Mouse (Mus musculus) bone marrow, adult 2 months (tissue): ENCODE data around the gene C4b.
"Not testable (repeated sequence)": the region's sequence is repeated elsewhere in the genome, so short reads cannot be mapped to it uniquely, and the experiment has no call there.

ENCODE experiments used
- CTCF ChIP-seq: fragments of 200-500 bp; IDR thresholded peaks from 2 replicates; pipeline ENCODE4 v1.5.1; 2011; ENCODE audit warnings: low read length, control low read depth; ENCODE audit not compliant: control insufficient read depth, insufficient read depth
- POLR2A ChIP-seq: fragments of 200-500 bp; IDR thresholded peaks from 2 replicates; pipeline ENCODE4 v1.6.1; 2011; ENCODE audit warnings: low read depth, mild to moderate bottlenecking, control low read depth, low read length, borderline replicate concordance; ENCODE audit not compliant: control insufficient read depth

GRCm38 (mm10) chr17:34739708-34740107 lies 4.0 kb downstream of the C4b start:
- TF ChIP-seq CTCF, POLR2A: not testable (repeated sequence)
